ENCODE assay signal across 8 mouse cellular contexts in genomic region chr11:3408131-3408996, GRCm38 (mm10). TPM values are rescaled to one million over a fixed set of nuclear protein-coding genes. Genes with fewer than 3 reads are reported as not detected.
A peak's percentile ranks its signal among the peaks of the same experiment; 100 is the strongest.
DNase-seq lines count a peak whose midpoint lies in the region; ATAC-seq lines count a peak whose summit lies in the region.

No protein-coding gene starts in this region.

- 5% methylated on average over 34 of the region's 34 CpGs for WGBS in kidney, embryonic 14.5 days

- H3K9me3 ChIP-seq in kidney, embryonic 14.5 days (ENCODE audit: control insufficient read depth, low read length), result no peaks in the 10 kb centered on the region

- H3K9ac ChIP-seq in kidney, embryonic 14.5 days (ENCODE audit: low read depth, low read length), result peak overlapping the region; percentile 82

- H3K4me3 ChIP-seq in kidney, embryonic 14.5 days (ENCODE audit: low read length), result peak overlapping the region; percentile 83

- ATAC-seq in kidney, embryonic 14.5 days (ENCODE audit: low FRiP score, low TSS enrichment), result no peak; the same call in none of the 2 replicates

- no peaks in the 10 kb centered on the region for H3K27me3 ChIP-seq in kidney, embryonic 14.5 days (ENCODE audit: control insufficient read depth, insufficient read depth, low read length)

- peak overlapping the region; percentile 86 for H3K4me2 ChIP-seq in kidney, embryonic 14.5 days (replicated peaks; ENCODE audit: low read depth, low read length)

- H3K4me1 ChIP-seq in kidney, embryonic 14.5 days (ENCODE audit: control insufficient read depth, insufficient read depth, low read length), result peaks cover 6% of the 10 kb centered on the region; the same call in 1 of the 2 replicates

- H3K36me3 ChIP-seq in kidney, embryonic 14.5 days (ENCODE audit: control insufficient read depth, insufficient read depth, low read length), result no peaks in the 10 kb centered on the region; the same call in 1 of the 2 replicates

- H3K27ac ChIP-seq in kidney, embryonic 14.5 days (ENCODE audit: low read depth, low read length), result peak overlapping the region; percentile 69; the same call in 1 of the 2 replicates

- peak; percentile 20 to 60 for DNase-seq in adrenal gland, adult (ENCODE audit: inconsistent age in 2 of 2, low spot score in 1 of 2)
- no peak for DNase-seq in adrenal gland, adult 2 months
- DNase-seq in ZHBTc4 (ENCODE audit: low read depth, low spot score), result peak; percentile 41
- peak; percentile 11 for DNase-seq in forelimb bud, embryonic 11.5 days (ENCODE audit: low read depth, low spot score)
- DNase-seq in lung, postnatal 4 days, result peak; percentile 31 to 41
- DNase-seq in thymus, postnatal 14 days, result peak; percentile 20
- no peak for DNase-seq in frontal cortex, adult 2 months (ENCODE audit: extremely low spot score in 1 of 2, low spot score in 1 of 2)

RNA-seq across cellular contexts. Expression of gene Limk2, which starts 0.6 kb away (rescaled TPM):
- total RNA-seq in adrenal gland, adult 2 months (2021), result 10 to 100 TPM; 21.3 to 21.7 TPM
- polyA plus RNA-seq in adrenal gland, adult 2 months (2012; rRNA removed), result 30.2 and 40.2 TPM in 2 replicates
- 32.6 and 41.7 TPM in 2 replicates for polyA plus RNA-seq in kidney, embryonic 14.5 days (2014; fragmentation: Nextera tagmentation; extraction: Ambion mirVana)
- polyA plus RNA-seq in frontal cortex, adult 2 months (2012; rRNA removed), result 179 TPM in 2 replicates

RNA-seq across cellular contexts. Expression of gene Rnf185, which starts 43.8 kb away (rescaled TPM):
- 10 to 100 TPM; 33.5 to 36.8 TPM for total RNA-seq in adrenal gland, adult 2 months (2021)
- 23.0 and 33.2 TPM in 2 replicates for polyA plus RNA-seq in adrenal gland, adult 2 months (2012; rRNA removed)
- polyA plus RNA-seq in kidney, embryonic 14.5 days (2014; fragmentation: Nextera tagmentation; extraction: Ambion mirVana), result 23.6 and 45.2 TPM in 2 replicates
- 29.5 and 31.6 TPM in 2 replicates for polyA plus RNA-seq in frontal cortex, adult 2 months (2012; rRNA removed)

Comparison
In these comparisons a context has a peak if more than half of its experiments do, and no peak if none do; other contexts are left out.
1. DNase-seq: peak in adrenal gland, adult (2 of 2), ZHBTc4 (single experiment), forelimb bud, embryonic 11.5 days (single experiment), lung, postnatal 4 days (2 of 2) and thymus, postnatal 14 days (single experiment); none in adrenal gland, adult 2 months (single experiment) and frontal cortex, adult 2 months (0 of 2).